ENCODE assay signal across 8 mouse cellular contexts in the genomic region with DNA sequence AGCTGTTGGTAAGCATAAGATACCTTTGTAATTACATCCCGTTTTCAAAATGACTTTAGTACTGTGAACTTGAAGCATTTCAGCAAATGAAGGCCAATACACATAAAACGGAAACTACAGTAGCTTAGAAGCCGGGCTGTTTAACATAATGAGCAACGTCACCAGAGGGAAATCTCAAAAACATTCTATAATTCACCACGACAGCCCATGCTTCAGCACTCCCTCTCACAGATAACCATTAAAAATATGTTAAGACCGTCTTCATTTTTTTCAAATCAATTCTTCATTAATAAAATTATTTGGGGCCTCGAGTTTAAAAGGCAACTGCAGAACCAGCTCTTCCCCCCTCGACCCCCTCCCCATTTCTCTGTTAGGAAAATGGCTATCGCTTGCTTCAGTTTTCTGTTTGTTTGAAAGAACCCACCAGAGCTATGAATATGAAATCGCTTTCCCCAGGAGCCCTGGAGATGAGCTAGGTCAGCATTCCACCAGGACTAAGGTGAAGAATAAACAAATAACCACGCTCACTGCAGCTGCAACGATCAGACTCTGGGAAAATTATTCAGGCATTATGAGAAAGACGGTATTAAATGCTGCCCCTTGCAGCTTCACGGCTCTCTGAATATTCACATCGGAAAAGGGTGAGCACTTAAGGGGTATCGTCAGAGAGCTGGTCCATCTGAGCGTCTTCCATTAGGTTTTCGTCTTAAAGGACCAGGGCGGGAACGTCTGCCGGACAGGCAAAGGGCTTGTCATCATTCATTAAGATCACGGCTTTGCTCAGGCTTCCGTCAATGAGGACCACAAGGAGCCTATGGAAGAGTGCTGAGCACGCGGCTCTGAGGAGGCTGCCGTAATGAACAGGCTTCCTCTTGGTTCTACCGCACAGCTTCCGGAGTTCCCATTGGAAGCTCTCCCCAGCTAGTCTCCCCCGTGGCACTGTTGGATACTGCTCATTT.
DNase-seq lines count a peak whose midpoint lies in the region; ATAC-seq lines count a peak whose summit lies in the region.

No protein-coding gene starts in this region.

- no peaks in the 10 kb centered on the region; the same call in 1 of the 2 replicates for H3K9me3 ChIP-seq in kidney, embryonic 16.5 days (ENCODE audit: low read length)
- H3K9me3 ChIP-seq in embryonic facial prominence, embryonic 10.5 days = no peaks in the 10 kb centered on the region
- H3K9me3 ChIP-seq in hindbrain, embryonic 11.5 days (ENCODE audit: control insufficient read depth, low read length) = no peaks in the 10 kb centered on the region

- peak overlapping the region; percentile 24 for H3K4me3 ChIP-seq in kidney, embryonic 16.5 days (ENCODE audit: low read length)
- H3K4me3 ChIP-seq in embryonic facial prominence, embryonic 10.5 days = peak overlapping the region; percentile 21; the same call in 1 of the 2 replicates
- H3K4me3 ChIP-seq in hindbrain, embryonic 11.5 days (ENCODE audit: low read depth, low read length) = no peak overlapping the region

- H3K4me2 ChIP-seq in kidney, embryonic 16.5 days (replicated peaks; ENCODE audit: low read depth, low read length) = peak overlapping the region; percentile 50
- peak overlapping the region; percentile 3; the same call in 1 of the 2 replicates for H3K4me2 ChIP-seq in hindbrain, embryonic 11.5 days (replicated peaks; ENCODE audit: low read depth, low read length)

- no peaks in the 10 kb centered on the region for H3K27me3 ChIP-seq in kidney, embryonic 16.5 days (ENCODE audit: insufficient read depth, low read length)
- no peaks in the 10 kb centered on the region for H3K27me3 ChIP-seq in embryonic facial prominence, embryonic 10.5 days (replicated peaks; ENCODE audit: low read depth, poor library complexity, severe bottlenecking)
- no peaks in the 10 kb centered on the region for H3K27me3 ChIP-seq in hindbrain, embryonic 11.5 days (ENCODE audit: control insufficient read depth, insufficient read depth, low read length)

- H3K27ac ChIP-seq in kidney, embryonic 16.5 days (ENCODE audit: low read length) = no peak overlapping the region
- H3K27ac ChIP-seq in embryonic facial prominence, embryonic 10.5 days (replicated peaks) = no peak overlapping the region
- peak overlapping the region; percentile 40; the same call in 1 of the 2 replicates for H3K27ac ChIP-seq in hindbrain, embryonic 11.5 days (ENCODE audit: low read depth, low read length)

- WGBS in kidney, embryonic 16.5 days = 43% methylated on average over 29 of the region's 29 CpGs
- 50% methylated on average over 29 of the region's 29 CpGs for WGBS in embryonic facial prominence, embryonic 10.5 days
- WGBS in hindbrain, embryonic 11.5 days = 54% methylated on average over 29 of the region's 29 CpGs

- no peak for DNase-seq in kidney, postnatal 36 days
- peak; percentile 55 for DNase-seq in embryonic facial prominence, embryonic 10.5 days (ENCODE audit: low spot score)
- DNase-seq in hindbrain, embryonic 11.5 days (ENCODE audit: low spot score) = peak; percentile 49
- peak; percentile 22 for DNase-seq in neural tube, embryonic 10.5 days (ENCODE audit: extremely low spot score, low spot score)
- no peak for DNase-seq in layer of hippocampus, adult 9-11 months
- DNase-seq in adrenal gland, adult 8-10 months = no peak
- DNase-seq in urinary bladder, postnatal 36 days (ENCODE audit: low spot score in 2 of 2) = no peak

- no peaks in the 10 kb centered on the region for H3K36me3 ChIP-seq in kidney, embryonic 16.5 days (ENCODE audit: insufficient read depth, low read length)
- H3K36me3 ChIP-seq in embryonic facial prominence, embryonic 10.5 days (replicated peaks) = peaks cover 29% of the 10 kb centered on the region
- H3K36me3 ChIP-seq in hindbrain, embryonic 11.5 days (ENCODE audit: control insufficient read depth, insufficient read depth, low read length) = no peaks in the 10 kb centered on the region

- peaks cover 28% of the 10 kb centered on the region for H3K4me1 ChIP-seq in kidney, embryonic 16.5 days (ENCODE audit: insufficient read depth, low read length)
- peaks cover 26% of the 10 kb centered on the region for H3K4me1 ChIP-seq in embryonic facial prominence, embryonic 10.5 days
- H3K4me1 ChIP-seq in hindbrain, embryonic 11.5 days (replicated peaks; ENCODE audit: control insufficient read depth, insufficient read depth, low read length) = 0 out of 2 replicates have a peak, but pooled peaks cover 2% of the 10 kb centered on the region

- no peak overlapping the region for H3K9ac ChIP-seq in kidney, embryonic 16.5 days (replicated peaks; ENCODE audit: low read length)
- no peak overlapping the region for H3K9ac ChIP-seq in hindbrain, embryonic 11.5 days (ENCODE audit: low read depth, low read length)

- ATAC-seq in kidney, embryonic 16.5 days (ENCODE audit: low FRiP score, low TSS enrichment) = no peak
- ATAC-seq in hindbrain, embryonic 11.5 days (ENCODE audit: low FRiP score) = peak; percentile 79

Comparison
In these comparisons a context has a peak if more than half of its experiments do, and no peak if none do; other contexts are left out.
1. DNase-seq: peak in embryonic facial prominence, embryonic 10.5 days (single experiment), hindbrain, embryonic 11.5 days (single experiment) and neural tube, embryonic 10.5 days (single experiment); none in kidney, postnatal 36 days (0 of 2), layer of hippocampus, adult 9-11 months (single experiment), adrenal gland, adult 8-10 months (single experiment) and urinary bladder, postnatal 36 days (0 of 2).